Mouse (Mus musculus) intestine, embryonic 14.5 days (tissue): ENCODE measurements around the gene Cavin1. TPM values are rescaled to one million over a fixed set of nuclear protein-coding genes. Genes with fewer than 3 reads are reported as not detected.
A peak's percentile ranks its signal among the peaks of the same experiment; 100 is the strongest.

Source experiments
- ATAC-seq: fragments of 200-750 bp; cut with Nextera tagmentation; replicated peaks from 2 replicates; pipeline ENCODE4 v1.8.0; 2017; ENCODE audit warnings: low read depth, moderate number of reproducible peaks, moderate TSS enrichment, moderate library complexity; ENCODE audit not compliant: low FRiP score, low TSS enrichment
- DNase-seq: peaks from one replicate; pipeline ENCODE4 v3.0.0-alpha.2; 2018; ENCODE audit warnings: low spot score
- H3K27ac ChIP-seq: fragments of 300-500 bp; sonication (generic); 2 replicates; pipeline ENCODE4 v1.5.1; 2014; ENCODE audit warnings: low read depth, mild to moderate bottlenecking, control low read depth
- H3K27me3 ChIP-seq: fragments of 300-500 bp; sonication (generic); replicated peaks from 2 replicates; pipeline ENCODE4 v1.6.1; 2014; ENCODE audit warnings: low read length, control low read depth; ENCODE audit not compliant: control insufficient read depth, insufficient read depth
- H3K36me3 ChIP-seq: fragments of 300-500 bp; sonication (generic); 2 replicates; pipeline ENCODE4 v1.6.1; 2014; ENCODE audit warnings: low read length, control low read depth; ENCODE audit not compliant: control insufficient read depth, insufficient read depth
- H3K4me1 ChIP-seq: fragments of 300-500 bp; sonication (generic); replicated peaks from 2 replicates; pipeline ENCODE4 v1.6.1; 2014; ENCODE audit warnings: low read length, control low read depth, mixed read lengths; ENCODE audit not compliant: control insufficient read depth, insufficient read depth
- H3K4me2 ChIP-seq: fragments of 300-500 bp; sonication (generic); 2 replicates; pipeline ENCODE4 v1.6.1; 2014; ENCODE audit warnings: low read length
- H3K4me3 ChIP-seq: fragments of 300-500 bp; sonication (generic); 2 replicates; pipeline ENCODE4 v1.5.1; 2014; ENCODE audit warnings: low read depth, low read length, control low read depth, mixed read lengths
- H3K9ac ChIP-seq: fragments of 300-500 bp; sonication (generic); 2 replicates; pipeline ENCODE4 v1.6.1; 2014; ENCODE audit warnings: mild to moderate bottlenecking, low read length
- H3K9me3 ChIP-seq: fragments of 300-500 bp; sonication (generic); 2 replicates; pipeline ENCODE4 v1.6.1; 2016; ENCODE audit warnings: low read length, control low read depth; ENCODE audit not compliant: control insufficient read depth
- WGBS: fragments of 180-500 bp; shearing (Covaris S2); extraction: QIAGEN DNeasy Blood & Tissue Kit; methylation state at CpG from one replicate; pipeline ENCODE4 v1.1.7; 2014; 5-methylcytosine and 5-hydroxymethylcytosine counted together
- polyA plus RNA-seq: library from polyadenylated mRNA; unstranded; fragments of >200 nt; fragmentation: Nextera tagmentation; extraction: Ambion mirVana; gene quantifications from 2 replicates; pipeline ENCODE4 v1.2.1, GENCODE M21; 2014

The Cavin1 gene
- polyA plus RNA-seq, 1 experiment from 2014 or later = 102 TPM

GRCm38 (mm10) chr11:100985607-100986006 lies 14.9 kb upstream of the Cavin1 start:
- Histone ChIP-seq H3K9me3 (no peaks in the 10 kb centered on the region), H3K4me3 (no peak overlapping the region), H3K4me2 (no peak overlapping the region), H3K36me3 (no peaks in the 10 kb centered on the region), H3K27ac (no peak overlapping the region), H3K4me1 (peaks cover 4% of the 10 kb centered on the region; the same call in 1 of the 2 replicates), H3K9ac (no peak overlapping the region), H3K27me3 (no peaks in the 10 kb centered on the region)
- ATAC-seq = no peak
- peak; percentile 23 for DNase-seq
- 58% methylated on average over 3 of the region's 3 CpGs for WGBS

- Histone ChIP-seq H3K9ac (no peak overlapping the region), H3K4me2 (no peak overlapping the region), H3K27me3 (no peaks in the 10 kb centered on the region), H3K36me3 (no peaks in the 10 kb centered on the region), H3K4me1 (peaks cover 4% of the 10 kb centered on the region; the same call in 1 of the 2 replicates), H3K4me3 (no peak overlapping the region), H3K9me3 (no peaks in the 10 kb centered on the region), H3K27ac (no peak overlapping the region)
- 62% methylated on average over 7 of the region's 7 CpGs for WGBS
- DNase-seq (no peak), ATAC-seq (no peak)
Measured at GRCm38 (mm10) chr11:100983778-100984131, 13.1 kb upstream of the Cavin1 start.

- Histone ChIP-seq H3K9ac (peak overlapping the region; percentile 29; the same call in 1 of the 2 replicates), H3K27ac (no peak overlapping the region)
- WGBS = 4% methylated on average over 20 of the region's 20 CpGs
Measured at GRCm38 (mm10) chr11:100983125-100983777, 12.6 kb upstream of the Cavin1 start.

GRCm38 (mm10) chr11:100982087-100982486 lies 11.4 kb upstream of the Cavin1 start:
- H3K36me3 ChIP-seq = no peaks in the 10 kb centered on the region
- no peak overlapping the region for H3K27ac ChIP-seq
- no peak overlapping the region for H3K4me3 ChIP-seq
- no peak for DNase-seq
- H3K4me2 ChIP-seq = no peak overlapping the region
- H3K9me3 ChIP-seq = no peaks in the 10 kb centered on the region
- H3K4me1 ChIP-seq = peaks cover 4% of the 10 kb centered on the region; the same call in 1 of the 2 replicates
- ATAC-seq = no peak
- H3K9ac ChIP-seq = no peak overlapping the region
- WGBS = 33% methylated on average over 8 of the region's 8 CpGs
- H3K27me3 ChIP-seq = no peaks in the 10 kb centered on the region

More at GRCm38 (mm10) chr11:100983125-100983777, 12.6 kb upstream of the Cavin1 start:
- peak; percentile 97 for DNase-seq
- Histone ChIP-seq H3K4me3 (peak overlapping the region; percentile 28), H3K4me2 (peak overlapping the region; percentile 54), H3K27me3 (no peaks in the 10 kb centered on the region), H3K36me3 (no peaks in the 10 kb centered on the region), H3K4me1 (peaks cover 4% of the 10 kb centered on the region; the same call in 1 of the 2 replicates), H3K9me3 (no peaks in the 10 kb centered on the region)
- ATAC-seq = peak; percentile 80

- Histone ChIP-seq H3K27me3 (no peaks in the 10 kb centered on the region), H3K4me2 (no peak overlapping the region), H3K4me3 (no peak overlapping the region), H3K9ac (no peak overlapping the region), H3K27ac (no peak overlapping the region), H3K9me3 (no peaks in the 10 kb centered on the region), H3K4me1 (peaks cover 4% of the 10 kb centered on the region; the same call in 1 of the 2 replicates), H3K36me3 (no peaks in the 10 kb centered on the region)
- ATAC-seq (no peak), DNase-seq (no peak)
- WGBS = 60% methylated on average over 3 of the region's 3 CpGs
Measured at GRCm38 (mm10) chr11:100981236-100981635, 10.5 kb upstream of the Cavin1 start.

GRCm38 (mm10) chr11:100980438-100980837 lies 9.8 kb upstream of the Cavin1 start:
- no peak for ATAC-seq
- H3K36me3 ChIP-seq = no peaks in the 10 kb centered on the region
- no peaks in the 10 kb centered on the region for H3K9me3 ChIP-seq
- H3K27ac ChIP-seq = peak overlapping the region; percentile 67
- no peak for DNase-seq
- H3K4me3 ChIP-seq = no peak overlapping the region
- no peak overlapping the region for H3K9ac ChIP-seq
- 78% methylated on average over 1 of the region's 1 CpGs for WGBS
- no peaks in the 10 kb centered on the region for H3K27me3 ChIP-seq
- H3K4me2 ChIP-seq = no peak overlapping the region
- peaks cover 4% of the 10 kb centered on the region; the same call in 1 of the 2 replicates for H3K4me1 ChIP-seq

- Histone ChIP-seq H3K9me3 (no peaks in the 10 kb centered on the region), H3K4me3 (no peak overlapping the region), H3K9ac (no peak overlapping the region), H3K27me3 (no peaks in the 10 kb centered on the region), H3K36me3 (no peaks in the 10 kb centered on the region), H3K27ac (peak overlapping the region; percentile 67), H3K4me2 (no peak overlapping the region), H3K4me1 (peaks cover 4% of the 10 kb centered on the region; the same call in 1 of the 2 replicates)
- WGBS = 50% methylated on average over 8 of the region's 8 CpGs
- DNase-seq = peak; percentile 57
- ATAC-seq = no peak
Measured at GRCm38 (mm10) chr11:100979887-100980286, 9.2 kb upstream of the Cavin1 start.

- WGBS = 48% methylated on average over 7 of the region's 7 CpGs
- peak overlapping the region; percentile 57 for H3K27ac ChIP-seq
- no peak for DNase-seq
- no peak overlapping the region for H3K9ac ChIP-seq
- H3K4me2 ChIP-seq = no peak overlapping the region
- no peak for ATAC-seq
- no peak overlapping the region for H3K4me3 ChIP-seq
- H3K9me3 ChIP-seq = no peaks in the 10 kb centered on the region
- H3K36me3 ChIP-seq = no peaks in the 10 kb centered on the region
- H3K27me3 ChIP-seq = peaks cover 14% of the 10 kb centered on the region
- peaks cover 14% of the 10 kb centered on the region for H3K4me1 ChIP-seq
Measured at GRCm38 (mm10) chr11:100975241-100975640, 4.6 kb upstream of the Cavin1 start.
